Comparison of ENCODE assay signal across 16 mouse cellular contexts in the genomic region with DNA sequence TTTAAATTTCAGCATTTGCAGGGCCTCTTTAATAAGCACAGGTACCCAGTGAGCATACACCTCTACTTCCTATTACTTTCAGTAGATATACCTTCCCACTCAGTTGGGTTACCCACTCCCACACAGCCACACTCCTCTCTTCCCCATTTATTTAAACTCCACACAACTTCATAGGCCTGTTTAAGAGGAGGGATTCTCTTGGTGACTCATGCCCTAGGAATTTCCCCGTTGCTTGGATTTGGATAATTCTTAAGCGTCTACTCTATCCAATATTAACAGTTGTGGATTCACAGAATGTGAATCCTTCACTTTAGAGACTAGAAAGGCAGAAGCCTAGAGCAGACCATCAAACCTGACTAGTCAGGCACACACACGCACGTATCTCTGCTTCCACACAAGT.
"Had no signal": no experiment of that assay in that cellular context is flagged by ENCODE, and none has a peak within 500 bp of the region (broad histone marks: within the 10 kb centered on the region; RNA-seq: fewer than 3 reads in every experiment).

No protein-coding gene starts in this region.

- H3K36me3 ChIP-seq: liver, embryonic 15.5 days; lung, embryonic 15.5 days; midbrain, embryonic 13.5 days; midbrain, embryonic 15.5 days; neural tube, embryonic 12.5 days; stomach, embryonic 15.5 days had no signal

- H3K27me3 ChIP-seq: liver, embryonic 15.5 days; lung, embryonic 15.5 days; megakaryocyte, embryonic 14.5 days; midbrain, embryonic 13.5 days; midbrain, embryonic 15.5 days; neural tube, embryonic 12.5 days; stomach, embryonic 15.5 days had no signal

- DNase-seq: liver, postnatal 0 days; lung, postnatal 14 days; lung, postnatal 36 days; right cerebral cortex, postnatal 14 days; thymus, postnatal 14 days; thymus, postnatal 36 days had no signal

- H3K4me1 ChIP-seq: liver, embryonic 15.5 days; lung, embryonic 15.5 days; megakaryocyte, embryonic 14.5 days; midbrain, embryonic 15.5 days; neural tube, embryonic 12.5 days; stomach, embryonic 15.5 days had no signal

- H3K27ac ChIP-seq: liver, embryonic 15.5 days; lung, embryonic 15.5 days; macrophage; midbrain, embryonic 13.5 days; midbrain, embryonic 15.5 days; neural tube, embryonic 12.5 days; stomach, embryonic 15.5 days; stomach, postnatal 0 days had no signal

- ATAC-seq: liver, postnatal 0 days; lung, postnatal 0 days; midbrain, embryonic 13.5 days; midbrain, embryonic 15.5 days had no signal

- H3K4me3 ChIP-seq: liver, embryonic 15.5 days; lung, embryonic 15.5 days; megakaryocyte, embryonic 14.5 days; midbrain, embryonic 13.5 days; midbrain, embryonic 15.5 days; neural tube, embryonic 12.5 days; stomach, embryonic 15.5 days had no signal
